Mouse (Mus musculus): Measurements from ENCODE around the gene Tesk1.

GRCm38 (mm10) chr4:43476604-43477003, 34.9 kb downstream of the Tesk1 start:
- TF ChIP-seq GATA1 (IDR thresholded peaks at IDR 0.05; ENCODE audit: low read length) (no peak), TAL1 (IDR thresholded peaks at IDR 0.05; ENCODE audit: low read length) (no peak)

All from erythroblast, embryonic 14.5 days (primary cell).